ENCODE assay signal across 20 mouse cellular contexts in the genomic region with DNA sequence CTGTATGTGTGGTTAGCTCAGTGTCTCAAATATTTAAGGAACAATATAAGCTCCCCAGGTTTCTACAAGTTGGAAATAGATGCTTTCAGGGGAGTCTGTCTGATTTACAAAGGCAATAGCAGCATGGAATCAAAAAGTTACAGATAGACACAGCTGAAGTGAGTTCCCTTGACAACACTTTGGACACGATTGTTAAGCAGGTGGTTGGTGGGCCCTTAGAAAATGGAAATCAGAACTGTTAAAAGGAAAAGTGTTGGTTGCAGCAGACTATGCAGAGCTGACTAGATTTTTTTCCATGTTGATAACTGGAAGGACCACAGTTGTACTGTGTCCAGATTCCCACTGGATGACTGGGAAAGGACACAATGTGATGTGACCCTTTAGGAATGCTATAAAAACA.
A peak's percentile ranks its signal among the peaks of the same experiment; 100 is the strongest.
DNase-seq lines count a peak whose midpoint lies in the region; ATAC-seq and TF ChIP-seq lines count a peak whose summit lies in the region.
"Had no signal": no experiment of that assay in that cellular context is flagged by ENCODE, and none has a peak within 500 bp of the region (broad histone marks: within the 10 kb centered on the region; RNA-seq: fewer than 3 reads in every experiment).

No protein-coding gene starts in this region.

- H3K4me1 ChIP-seq in hindbrain, embryonic 13.5 days (replicated peaks) = no peaks in the 10 kb centered on the region
- H3K4me1 ChIP-seq: embryonic facial prominence, embryonic 15.5 days; forebrain, embryonic 15.5 days; heart, embryonic 15.5 days; hindbrain, embryonic 10.5 days; hindbrain, embryonic 15.5 days had no signal

- no peak overlapping the region for H3K4me2 ChIP-seq in hindbrain, embryonic 13.5 days
- H3K4me2 ChIP-seq: embryonic facial prominence, embryonic 15.5 days; forebrain, embryonic 15.5 days; heart, embryonic 11.5 days; heart, embryonic 15.5 days; hindbrain, embryonic 15.5 days had no signal

- H3K27ac ChIP-seq in layer of hippocampus, adult 2 months = peak overlapping the region; percentile 87
- no peak overlapping the region for H3K27ac ChIP-seq in hindbrain, embryonic 13.5 days
- H3K27ac ChIP-seq: embryonic facial prominence, embryonic 15.5 days; forebrain, embryonic 15.5 days; heart, embryonic 15.5 days; hindbrain, embryonic 10.5 days; hindbrain, embryonic 15.5 days had no signal

- 68% methylated on average over 1 of the region's 1 CpGs for WGBS in hindbrain, embryonic 13.5 days

- H3K36me3 ChIP-seq in hindbrain, embryonic 13.5 days = no peaks in the 10 kb centered on the region
- H3K36me3 ChIP-seq: embryonic facial prominence, embryonic 15.5 days; forebrain, embryonic 15.5 days; heart, embryonic 15.5 days; hindbrain, embryonic 10.5 days; hindbrain, embryonic 15.5 days had no signal

- H3K4me3 ChIP-seq in layer of hippocampus, adult 2 months = no peak overlapping the region
- no peak overlapping the region for H3K4me3 ChIP-seq in hindbrain, embryonic 13.5 days
- H3K4me3 ChIP-seq: embryonic facial prominence, embryonic 15.5 days; erythroblast, embryonic 14.5 days; forebrain, embryonic 15.5 days; heart, embryonic 15.5 days; hindbrain, embryonic 10.5 days; hindbrain, embryonic 15.5 days had no signal

- TF ChIP-seq CTCF in layer of hippocampus, adult 2 months (conservative IDR thresholded peaks at IDR 0.05) = no peak

- DNase-seq in layer of hippocampus, adult 11-12 months (ENCODE audit: low spot score) = peak; percentile 44
- DNase-seq in layer of hippocampus, postnatal 25 days (ENCODE audit: extremely low spot score in 1 of 2, low spot score in 1 of 2) = no peak
- DNase-seq in layer of hippocampus, adult 2 months (ENCODE audit: low spot score in 2 of 2) = peak; percentile 47 to 72
- DNase-seq in layer of hippocampus, postnatal 14 days (ENCODE audit: low spot score in 2 of 2) = peak; percentile 21 to 81
- no peak for DNase-seq in cerebellum, postnatal 14 days
- DNase-seq: adrenal gland, adult 2 months; adrenal gland, postnatal 25 days; cerebellum, adult 2 months; cerebellum, postnatal 10 days; embryo, embryonic 11 days; gastrocnemius, postnatal 10 days had no signal

- no peaks in the 10 kb centered on the region for H3K9me3 ChIP-seq in hindbrain, embryonic 13.5 days
- H3K9me3 ChIP-seq: embryonic facial prominence, embryonic 15.5 days; forebrain, embryonic 15.5 days; heart, embryonic 15.5 days; hindbrain, embryonic 10.5 days; hindbrain, embryonic 15.5 days had no signal

- no peak overlapping the region for H3K9ac ChIP-seq in hindbrain, embryonic 13.5 days
- H3K9ac ChIP-seq: embryonic facial prominence, embryonic 15.5 days; forebrain, embryonic 15.5 days; heart, embryonic 15.5 days; hindbrain, embryonic 15.5 days had no signal

- ATAC-seq in hindbrain, embryonic 13.5 days (ENCODE audit: low FRiP score) = no peak
- ATAC-seq: forebrain, embryonic 15.5 days had no signal

- H3K27me3 ChIP-seq in hindbrain, embryonic 13.5 days = no peaks in the 10 kb centered on the region
- H3K27me3 ChIP-seq: CH12.LX; embryonic facial prominence, embryonic 15.5 days; forebrain, embryonic 15.5 days; heart, embryonic 15.5 days; hindbrain, embryonic 15.5 days had no signal

Comparison
In these comparisons a context has a peak if more than half of its experiments do, and no peak if none do; other contexts are left out.
1. DNase-seq: peak in layer of hippocampus, adult 11-12 months (single experiment), layer of hippocampus, adult 2 months (2 of 2) and layer of hippocampus, postnatal 14 days (2 of 2); none in layer of hippocampus, postnatal 25 days (0 of 2) and cerebellum, postnatal 14 days (0 of 2).